Mouse (Mus musculus) embryonic fibroblast, embryonic 13.5 days (primary cell): ENCODE measurements around the gene Rab36. TPM values are rescaled to one million over a fixed set of nuclear protein-coding genes. Genes with fewer than 3 reads are reported as not detected.
A peak's percentile ranks its signal among the peaks of the same experiment; 100 is the strongest.

Experiments
- H3K27ac ChIP-seq: 2 replicates; pipeline ENCODE4 v1.5.1; 2012; ENCODE audit warnings: low read length, control low read depth, inconsistent platforms; ENCODE audit not compliant: insufficient read depth
- H3K4me1 ChIP-seq: 2 replicates; pipeline ENCODE4 v1.6.1; 2011; ENCODE audit warnings: low read length; ENCODE audit not compliant: control insufficient read depth, insufficient read depth
- H3K4me3 ChIP-seq: 2 replicates; pipeline ENCODE4 v1.5.1; 2011; ENCODE audit warnings: mild to moderate bottlenecking, control low read depth, low read length; ENCODE audit not compliant: insufficient read depth
- CTCF ChIP-seq: IDR thresholded peaks from 2 replicates; pipeline ENCODE4 v1.5.1; 2011; ENCODE audit warnings: mild to moderate bottlenecking, control low read depth, low read length, moderate library complexity, borderline replicate concordance; ENCODE audit not compliant: insufficient read depth
- POLR2A ChIP-seq: IDR thresholded peaks from 2 replicates; pipeline ENCODE4 v1.6.1; 2011; ENCODE audit warnings: low read depth, mild to moderate bottlenecking, control low read depth, low read length, moderate library complexity
- polyA plus RNA-seq: library from polyadenylated mRNA; stranded (reverse); fragments of >200 nt; gene quantifications from 2 replicates; pipeline ENCODE4 v1.2.4, GENCODE M21; 2011; ENCODE audit warnings: low read depth; ENCODE audit not compliant: missing spikeins, insufficient read length

Gene Rab36
- polyA plus RNA-seq, 1 experiment: 5.8 TPM

- Histone ChIP-seq H3K4me3 (no peak overlapping the region), H3K4me1 (peaks cover 22% of the 10 kb centered on the region), H3K27ac (no peak overlapping the region)
- TF ChIP-seq CTCF: no peak
- no peak for TF ChIP-seq POLR2A
Observed at GRCm38 (mm10) chr10:75065691-75066090, 28.8 kb downstream of the Rab36 start.

DNA sequence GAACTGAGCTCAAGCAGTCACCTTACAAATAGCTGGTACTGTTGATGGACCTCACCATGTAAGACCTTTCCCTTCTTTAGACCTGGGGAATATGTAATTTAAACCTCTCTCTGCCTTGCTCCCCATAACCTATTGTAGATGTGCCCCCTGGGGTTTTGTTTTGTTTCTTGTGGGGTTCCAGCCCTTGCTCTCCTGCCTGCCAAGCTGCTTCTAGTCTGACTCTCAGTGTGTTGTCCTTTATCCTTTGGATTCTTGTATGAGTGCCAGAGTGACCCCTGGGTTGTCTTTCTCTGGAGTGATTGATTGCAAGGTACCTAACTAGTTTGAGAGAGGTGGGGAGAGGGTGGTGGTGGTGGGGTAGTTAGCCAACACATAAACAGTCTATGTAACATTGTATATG, 30.6 kb downstream of the Rab36 start:
- no peak for TF ChIP-seq CTCF
- no peak for TF ChIP-seq POLR2A
- H3K4me3 ChIP-seq: no peak overlapping the region
- no peak overlapping the region for H3K27ac ChIP-seq
- peaks cover 23% of the 10 kb centered on the region for H3K4me1 ChIP-seq

GRCm38 (mm10) chr10:75068086-75068485, 31.2 kb downstream of the Rab36 start:
- Histone ChIP-seq H3K4me3 (no peak overlapping the region), H3K4me1 (peaks cover 19% of the 10 kb centered on the region), H3K27ac (no peak overlapping the region)
- no peak for TF ChIP-seq CTCF
- TF ChIP-seq POLR2A: no peak

GRCm38 (mm10) chr10:75068624-75069328, 31.9 kb downstream of the Rab36 start:
- peaks cover 14% of the 10 kb centered on the region for H3K4me1 ChIP-seq
- no peak for TF ChIP-seq CTCF
- TF ChIP-seq POLR2A: no peak
- no peak overlapping the region for H3K27ac ChIP-seq
- H3K4me3 ChIP-seq: no peak overlapping the region

DNA sequence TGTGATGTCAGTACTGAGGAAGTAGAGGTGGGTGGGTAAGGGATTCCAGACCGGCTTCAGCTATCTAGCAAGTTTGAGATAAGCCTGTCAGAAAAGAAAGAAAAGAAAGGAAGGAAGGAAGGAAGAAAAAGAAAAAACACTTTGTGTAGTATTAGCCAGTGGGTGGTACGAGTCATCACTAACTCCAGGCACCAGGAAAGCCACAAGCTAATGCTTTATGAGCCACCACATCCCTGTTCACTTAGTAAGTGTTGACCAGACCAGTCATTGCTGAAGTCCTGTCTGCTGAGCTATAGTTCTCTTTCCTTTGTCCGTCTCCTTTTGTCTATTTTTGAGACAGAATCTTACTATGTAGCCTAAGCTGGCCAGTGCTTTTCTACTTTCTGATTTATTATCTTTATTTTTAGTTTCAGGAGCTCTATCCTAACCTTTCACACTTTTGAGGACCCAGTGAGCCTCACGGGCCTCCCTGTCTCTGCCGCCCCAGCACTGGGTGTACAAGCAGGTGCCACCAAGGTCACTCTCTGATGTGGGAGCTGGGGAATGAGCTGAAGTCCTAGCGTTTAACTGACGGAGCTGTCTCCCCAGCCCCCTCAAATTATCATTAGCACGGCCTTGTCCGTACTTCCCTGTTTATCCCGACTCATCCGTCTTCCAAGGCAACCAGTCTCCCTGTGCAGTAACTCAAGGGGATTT, 33.6 kb downstream of the Rab36 start:
- Histone ChIP-seq H3K27ac (peak overlapping the region; percentile 67), H3K4me1 (peaks cover 14% of the 10 kb centered on the region), H3K4me3 (no peak overlapping the region)
- TF ChIP-seq CTCF (no peak), POLR2A (no peak)

DNA sequence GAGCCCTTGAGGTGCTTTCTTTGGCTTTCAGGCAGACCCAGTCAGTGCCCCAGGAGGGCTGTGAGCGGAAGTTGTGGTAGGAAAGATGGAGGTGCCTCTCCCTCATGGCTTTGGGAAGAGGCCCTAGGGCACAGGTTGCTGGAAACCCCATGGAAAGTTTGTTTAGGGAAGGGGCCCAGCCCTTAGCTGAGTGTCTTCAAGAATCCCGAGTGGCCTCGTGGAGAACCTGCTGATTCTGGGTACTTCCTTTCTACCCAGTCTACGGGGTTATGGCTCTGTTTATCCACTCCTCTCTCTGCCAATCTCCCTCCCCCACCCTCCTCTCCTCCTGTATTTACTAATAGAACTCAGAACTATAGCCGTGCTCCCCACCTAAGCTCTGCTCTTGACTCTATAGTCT, 38.8 kb downstream of the Rab36 start:
- TF ChIP-seq CTCF (no peak), POLR2A (no peak)
- H3K4me1 ChIP-seq: peaks cover 1% of the 10 kb centered on the region; the same call in 1 of the 2 replicates

DNA sequence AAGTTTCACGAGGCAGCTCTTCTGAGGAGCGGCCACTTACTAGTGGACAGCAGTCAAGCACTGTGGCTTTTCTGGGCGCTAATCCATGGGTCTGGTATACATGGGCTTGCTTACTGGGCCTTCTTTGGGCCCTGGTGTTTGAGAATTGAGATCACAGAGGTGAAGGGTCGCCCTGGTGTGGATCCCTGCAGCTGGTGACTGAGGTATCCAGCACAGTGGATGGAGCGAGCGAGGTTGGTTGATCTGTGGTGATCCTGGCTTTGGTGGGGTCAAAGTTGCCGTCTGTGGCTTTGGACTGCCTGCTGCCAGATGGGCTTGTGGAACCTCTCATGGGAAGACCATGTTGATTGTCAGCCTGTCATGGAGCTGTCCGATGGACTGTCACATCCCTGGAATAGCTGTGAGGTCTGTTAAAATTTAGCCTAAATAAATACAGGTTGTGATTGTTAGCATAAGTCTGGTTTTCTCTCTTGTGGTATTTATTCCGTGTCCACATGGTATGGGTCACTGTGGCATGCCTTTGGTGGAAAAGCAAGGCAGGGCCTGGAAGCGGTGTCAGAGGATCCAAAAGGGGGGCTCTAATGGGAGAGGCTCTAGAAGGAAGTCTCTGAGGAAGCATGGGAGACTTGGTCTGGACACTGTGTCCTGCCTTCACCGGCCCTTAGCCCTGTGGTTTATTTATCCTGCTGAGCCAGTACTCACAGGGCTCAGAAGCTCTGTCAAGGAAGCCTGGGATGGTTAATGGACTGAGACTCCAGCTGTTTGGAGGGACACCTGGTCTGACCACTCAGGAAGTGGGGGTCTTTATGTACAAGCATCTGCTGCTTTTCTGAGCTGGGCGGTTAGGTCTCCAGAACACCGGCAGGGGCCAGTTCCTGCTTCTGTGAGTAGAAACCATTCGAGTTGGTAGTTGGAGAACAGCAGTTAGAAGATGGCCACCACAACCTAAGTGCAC, 41.6 kb downstream of the Rab36 start:
- TF ChIP-seq POLR2A (no peak), CTCF (no peak)
- Histone ChIP-seq H3K4me1 (no peaks in the 10 kb centered on the region), H3K4me3 (no peak overlapping the region), H3K27ac (no peak overlapping the region)

More for the DNA sequence above, 38.8 kb downstream of the Rab36 start:
- Histone ChIP-seq H3K27ac (no peak overlapping the region), H3K4me3 (no peak overlapping the region)

DNA sequence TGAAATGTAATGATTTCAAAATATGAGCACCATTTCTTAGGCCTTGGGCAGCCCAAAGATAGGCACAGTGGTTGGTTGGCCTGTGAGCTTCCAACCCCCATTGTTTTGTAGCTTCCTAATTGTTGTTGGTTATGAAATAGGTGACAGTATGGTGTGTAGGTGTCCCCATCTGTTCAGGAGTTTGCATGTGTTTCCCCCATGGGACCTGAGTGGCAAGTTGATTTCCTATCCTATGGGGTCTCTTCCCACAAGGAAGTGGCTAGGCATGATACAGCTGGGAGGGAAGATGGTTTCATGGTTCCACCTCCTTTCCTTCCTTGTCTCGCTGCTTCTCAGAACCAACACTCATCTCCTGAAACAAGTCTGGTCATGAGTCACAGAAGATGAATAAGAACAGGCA, 48.5 kb downstream of the Rab36 start:
- Histone ChIP-seq H3K4me1 (no peaks in the 10 kb centered on the region), H3K4me3 (no peak overlapping the region), H3K27ac (no peak overlapping the region)
- TF ChIP-seq CTCF (no peak), POLR2A (no peak)

DNA sequence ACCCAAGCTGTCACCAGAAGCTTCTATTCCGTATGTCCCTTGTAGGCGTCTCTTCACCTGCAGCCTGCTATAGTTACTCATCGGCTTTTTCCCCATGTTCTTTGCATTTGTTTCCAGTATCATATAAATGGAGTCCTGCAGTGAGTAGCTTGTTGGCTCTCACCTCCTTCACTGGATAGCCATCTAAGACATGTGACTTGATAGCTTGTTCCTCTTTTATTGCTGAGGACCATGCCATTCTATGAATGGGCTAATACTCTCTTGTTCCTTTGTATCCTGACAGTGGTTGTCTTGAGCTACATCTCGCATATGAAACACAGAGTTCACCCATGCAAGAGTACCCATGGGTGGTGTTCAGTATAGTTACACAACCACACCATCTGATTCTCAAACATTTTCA, 51.6 kb downstream of the Rab36 start:
- no peak overlapping the region for H3K27ac ChIP-seq
- H3K4me1 ChIP-seq: peaks cover 8% of the 10 kb centered on the region
- no peak overlapping the region for H3K4me3 ChIP-seq
- TF ChIP-seq POLR2A (no peak), CTCF (no peak)
